Mouse (Mus musculus): ENCODE data around the gene Ewsr1. TPM values are rescaled to one million over a fixed set of nuclear protein-coding genes. Genes with fewer than 3 reads are reported as not detected.

Ewsr1 gene
- polyA plus RNA-seq, 1 experiment from 2014 or later, result 463 TPM

DNA sequence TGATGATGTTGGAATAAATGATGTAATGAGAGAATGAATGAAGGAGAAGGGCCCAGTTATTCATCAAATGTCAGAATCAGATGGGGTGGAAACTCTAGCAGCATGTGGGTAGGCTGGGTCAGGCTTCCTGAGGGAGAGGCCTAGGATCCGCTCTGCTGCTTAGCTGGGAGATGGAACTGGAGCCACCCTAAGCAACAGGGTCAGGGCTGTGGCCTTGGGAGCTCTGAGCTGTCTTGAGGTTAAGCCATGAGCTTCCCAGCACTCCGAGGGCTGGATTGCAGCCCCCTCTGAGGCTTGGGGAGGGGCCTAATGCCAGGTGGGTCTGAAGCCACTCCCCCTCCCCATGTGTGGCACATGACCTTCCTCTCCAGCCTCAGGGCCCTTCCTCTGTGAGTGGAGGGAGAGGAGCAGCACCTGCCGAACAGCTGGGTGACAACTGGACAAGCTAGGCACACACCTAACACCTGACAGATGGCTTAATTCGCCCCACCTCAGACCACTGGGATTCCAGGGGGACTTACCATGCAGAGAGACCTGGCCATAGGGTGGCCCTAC is 31.1 kb upstream of the Ewsr1 start:
- Histone ChIP-seq H3K36me3 (ENCODE audit: control insufficient read depth, insufficient read depth) (no peaks in the 10 kb centered on the region), H3K4me1 (ENCODE audit: control insufficient read depth, insufficient read depth, low read length) (no peaks in the 10 kb centered on the region), H3K27me3 (ENCODE audit: control insufficient read depth, insufficient read depth, low read length) (no peaks in the 10 kb centered on the region), H3K4me3 (ENCODE audit: low read length) (no peak overlapping the region), H3K9ac (ENCODE audit: low read length) (no peak overlapping the region), H3K4me2 (ENCODE audit: low read depth, low read length) (no peak overlapping the region), H3K9me3 (replicated peaks; ENCODE audit: control insufficient read depth, low read length) (no peaks in the 10 kb centered on the region), H3K27ac (ENCODE audit: low read length) (no peak overlapping the region)
- no peak for ATAC-seq (replicated peaks; ENCODE audit: extremely low read depth, insufficient read depth, low FRiP score)
- 70% methylated on average over 4 of the region's 4 CpGs for WGBS

DNA sequence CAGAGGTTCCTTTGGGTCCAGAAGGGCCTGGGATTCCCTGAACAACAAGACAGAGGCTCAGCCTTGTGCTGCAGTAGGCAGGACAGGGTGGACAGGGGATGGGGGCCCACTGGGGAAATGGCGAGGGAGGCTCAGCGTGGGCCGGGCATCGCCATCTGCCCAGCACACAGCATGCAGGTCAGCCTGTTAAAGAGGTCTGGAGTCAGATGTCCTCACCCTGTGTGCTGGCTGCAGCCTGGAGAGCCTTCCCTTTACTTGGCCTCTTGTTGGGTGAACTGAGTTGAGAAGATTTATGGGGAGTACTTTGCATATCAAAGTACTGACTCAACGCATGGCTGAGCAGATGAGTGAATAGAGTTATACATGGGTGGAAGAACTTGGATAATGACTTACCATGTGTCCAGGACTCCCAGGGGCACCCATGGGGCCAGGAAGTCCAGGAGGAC is 30.0 kb upstream of the Ewsr1 start:
- Histone ChIP-seq H3K27ac (ENCODE audit: low read length) (no peak overlapping the region), H3K36me3 (ENCODE audit: control insufficient read depth, insufficient read depth) (no peaks in the 10 kb centered on the region), H3K9me3 (replicated peaks; ENCODE audit: control insufficient read depth, low read length) (no peaks in the 10 kb centered on the region), H3K4me2 (ENCODE audit: low read depth, low read length) (no peak overlapping the region), H3K4me1 (ENCODE audit: control insufficient read depth, insufficient read depth, low read length) (no peaks in the 10 kb centered on the region), H3K4me3 (ENCODE audit: low read length) (no peak overlapping the region), H3K27me3 (ENCODE audit: control insufficient read depth, insufficient read depth, low read length) (no peaks in the 10 kb centered on the region), H3K9ac (ENCODE audit: low read length) (no peak overlapping the region)
- 59% methylated on average over 5 of the region's 5 CpGs for WGBS
- no peak for ATAC-seq (replicated peaks; ENCODE audit: extremely low read depth, insufficient read depth, low FRiP score)

DNA sequence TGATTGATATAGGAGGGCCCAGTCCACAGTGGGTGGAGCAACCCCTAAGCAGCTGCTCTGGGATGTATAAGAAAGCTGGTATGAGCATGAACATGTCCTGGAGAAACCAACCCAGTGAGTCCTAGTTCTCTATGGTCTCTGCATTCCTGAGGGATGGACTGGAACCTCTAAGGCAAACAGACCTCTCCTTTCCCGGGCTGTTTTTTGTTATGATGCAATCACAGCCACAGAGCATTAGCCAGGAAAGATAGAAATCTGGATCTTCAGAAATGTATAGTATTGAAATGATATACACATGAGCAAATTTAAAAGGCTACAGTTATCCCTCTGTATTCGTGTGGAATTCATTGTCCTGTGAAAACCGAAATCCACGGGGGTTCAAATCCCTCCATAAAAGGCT is 26.6 kb upstream of the Ewsr1 start:
- no peaks in the 10 kb centered on the region for H3K9me3 ChIP-seq (replicated peaks; ENCODE audit: control insufficient read depth, low read length)
- WGBS, result 86% methylated on average over 4 of the region's 4 CpGs
- H3K4me2 ChIP-seq (ENCODE audit: low read depth, low read length), result no peak overlapping the region
- no peak overlapping the region for H3K9ac ChIP-seq (ENCODE audit: low read length)
- H3K27ac ChIP-seq (ENCODE audit: low read length), result no peak overlapping the region
- no peak for ATAC-seq (replicated peaks; ENCODE audit: extremely low read depth, insufficient read depth, low FRiP score)
- H3K36me3 ChIP-seq (ENCODE audit: control insufficient read depth, insufficient read depth), result no peaks in the 10 kb centered on the region
- no peak overlapping the region for H3K4me3 ChIP-seq (ENCODE audit: low read length)
- H3K4me1 ChIP-seq (ENCODE audit: control insufficient read depth, insufficient read depth, low read length), result no peaks in the 10 kb centered on the region
- H3K27me3 ChIP-seq (ENCODE audit: control insufficient read depth, insufficient read depth, low read length), result no peaks in the 10 kb centered on the region

DNA sequence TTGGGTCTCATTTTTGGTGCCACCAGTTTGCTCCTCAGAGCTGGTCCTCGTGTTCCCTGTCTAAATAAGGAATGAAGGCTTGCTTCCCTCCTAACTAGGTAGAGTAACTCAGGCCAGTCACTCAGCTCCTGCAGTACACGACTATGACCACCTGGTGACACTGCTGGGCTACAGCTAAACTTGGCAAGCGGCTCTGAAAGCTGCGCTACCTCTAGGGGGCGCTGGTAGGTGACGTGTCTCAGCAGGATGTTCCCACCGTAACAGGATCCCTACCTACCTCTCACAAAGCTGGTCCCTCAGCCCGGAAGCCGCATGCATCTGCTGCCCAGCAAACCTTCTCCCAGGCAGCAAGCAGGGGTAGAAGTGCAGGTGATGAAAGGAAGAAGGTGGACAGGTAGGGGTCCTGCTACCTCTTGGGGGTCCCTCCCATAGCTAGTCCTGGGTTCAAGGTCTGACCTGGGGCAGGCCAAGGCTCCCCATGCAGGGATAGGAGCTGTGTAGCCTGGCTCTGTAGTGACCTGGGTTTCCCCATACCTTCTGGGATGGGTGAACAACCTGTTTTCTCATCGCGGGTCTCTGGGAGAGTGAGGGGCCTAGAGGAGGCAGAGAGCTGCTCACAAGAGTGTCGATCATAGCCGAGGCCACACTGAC is 16.0 kb upstream of the Ewsr1 start:
- Histone ChIP-seq H3K36me3 (ENCODE audit: control insufficient read depth, insufficient read depth) (no peaks in the 10 kb centered on the region), H3K9ac (ENCODE audit: low read length) (no peak overlapping the region), H3K4me2 (ENCODE audit: low read depth, low read length) (no peak overlapping the region), H3K9me3 (replicated peaks; ENCODE audit: control insufficient read depth, low read length) (no peaks in the 10 kb centered on the region), H3K4me1 (ENCODE audit: control insufficient read depth, insufficient read depth, low read length) (peaks cover 9% of the 10 kb centered on the region), H3K4me3 (ENCODE audit: low read length) (no peak overlapping the region), H3K27ac (ENCODE audit: low read length) (no peak overlapping the region), H3K27me3 (ENCODE audit: control insufficient read depth, insufficient read depth, low read length) (no peaks in the 10 kb centered on the region)
- 27% methylated on average over 13 of the region's 13 CpGs for whole genome bisulfite sequencing
- ATAC-seq (replicated peaks; ENCODE audit: extremely low read depth, insufficient read depth, low FRiP score), result peak; percentile 24; the same call in 1 of the 2 replicates

DNA sequence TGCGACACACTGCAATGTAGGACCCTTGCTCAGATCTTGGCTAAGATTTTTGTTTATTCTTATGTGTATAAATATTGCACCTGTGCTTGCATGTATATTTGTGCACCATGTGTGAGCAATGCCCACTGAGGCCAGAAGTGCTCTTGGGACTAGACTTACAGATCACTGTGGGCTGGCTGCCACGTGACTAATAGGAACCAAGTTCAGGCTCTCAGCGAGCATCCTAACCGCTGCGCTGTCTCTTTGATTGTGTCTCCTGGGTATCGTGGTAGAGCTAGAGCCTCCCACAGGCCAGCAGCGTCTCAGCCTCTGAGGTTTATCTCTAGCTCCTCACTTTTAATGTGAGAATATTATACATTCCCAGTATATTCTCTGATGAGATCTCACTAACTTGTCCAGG is 14.6 kb upstream of the Ewsr1 start:
- no peaks in the 10 kb centered on the region for H3K9me3 ChIP-seq (replicated peaks; ENCODE audit: control insufficient read depth, low read length)
- no peaks in the 10 kb centered on the region for H3K27me3 ChIP-seq (ENCODE audit: control insufficient read depth, insufficient read depth, low read length)
- H3K9ac ChIP-seq (ENCODE audit: low read length), result no peak overlapping the region
- WGBS, result 79% methylated on average over 7 of the region's 7 CpGs
- H3K36me3 ChIP-seq (ENCODE audit: control insufficient read depth, insufficient read depth), result no peaks in the 10 kb centered on the region
- H3K4me3 ChIP-seq (ENCODE audit: low read length), result no peak overlapping the region
- peaks cover 9% of the 10 kb centered on the region for H3K4me1 ChIP-seq (ENCODE audit: control insufficient read depth, insufficient read depth, low read length)
- no peak for ATAC-seq (replicated peaks; ENCODE audit: extremely low read depth, insufficient read depth, low FRiP score)
- H3K27ac ChIP-seq (ENCODE audit: low read length), result no peak overlapping the region
- H3K4me2 ChIP-seq (ENCODE audit: low read depth, low read length), result no peak overlapping the region

DNA sequence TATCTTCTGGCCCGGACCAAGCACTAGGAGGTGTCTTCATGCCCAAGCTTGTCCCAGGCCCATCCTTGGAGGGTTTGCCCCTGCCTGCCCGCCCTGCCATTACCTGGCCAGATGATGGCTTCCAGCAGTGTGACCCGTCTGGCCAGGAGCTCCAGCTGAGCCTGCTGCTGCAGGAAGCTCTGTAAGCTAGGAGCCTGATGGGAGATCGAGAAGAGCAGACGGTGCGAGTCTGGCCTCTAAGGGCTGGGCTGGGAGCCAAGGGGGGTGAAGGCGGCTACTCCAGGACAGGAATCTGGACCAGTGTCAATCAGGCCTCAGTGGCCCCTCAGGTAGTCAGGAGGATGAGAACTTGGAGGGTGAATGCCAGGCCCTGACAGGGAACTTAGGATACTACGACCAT is 10.4 kb upstream of the Ewsr1 start:
- 0 out of 2 replicates have a peak, but pooled peaks have one; percentile 39 for ATAC-seq (replicated peaks; ENCODE audit: extremely low read depth, insufficient read depth, low FRiP score)
- H3K4me2 ChIP-seq (ENCODE audit: low read depth, low read length), result no peak overlapping the region
- peaks cover 5% of the 10 kb centered on the region for H3K36me3 ChIP-seq (ENCODE audit: control insufficient read depth, insufficient read depth)
- H3K4me1 ChIP-seq (ENCODE audit: control insufficient read depth, insufficient read depth, low read length), result peaks cover 9% of the 10 kb centered on the region
- no peaks in the 10 kb centered on the region for H3K9me3 ChIP-seq (replicated peaks; ENCODE audit: control insufficient read depth, low read length)
- WGBS, result 51% methylated on average over 8 of the region's 8 CpGs
- no peak overlapping the region for H3K9ac ChIP-seq (ENCODE audit: low read length)
- H3K27me3 ChIP-seq (ENCODE audit: control insufficient read depth, insufficient read depth, low read length), result no peaks in the 10 kb centered on the region
- no peak overlapping the region for H3K4me3 ChIP-seq (ENCODE audit: low read length)
- no peak overlapping the region for H3K27ac ChIP-seq (ENCODE audit: low read length)

DNA sequence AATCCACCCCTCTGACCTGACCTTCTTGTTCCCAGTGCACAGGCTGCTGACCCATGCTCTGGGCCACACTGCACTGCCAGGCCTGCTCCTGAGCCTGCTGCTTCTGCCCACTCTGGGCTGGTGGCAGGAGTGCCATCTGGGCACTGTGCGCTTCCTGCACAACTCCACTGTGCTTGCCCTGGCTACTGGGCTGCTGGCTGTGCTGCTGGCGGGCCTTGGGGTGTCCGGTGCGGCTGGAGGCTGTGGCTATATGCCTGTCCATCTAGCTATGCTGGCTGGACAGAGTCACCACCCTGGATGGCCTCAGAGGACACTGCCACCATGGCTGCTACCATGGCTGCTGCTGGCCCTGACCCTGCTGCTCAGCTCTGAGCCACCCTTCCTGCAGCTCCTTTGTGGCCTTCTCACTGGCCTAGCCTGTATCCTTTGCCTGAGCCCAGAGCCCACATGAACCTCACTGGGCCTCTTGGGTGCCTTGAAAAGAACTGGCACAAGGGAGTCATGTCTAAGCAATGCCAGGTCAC is 5.0 kb upstream of the Ewsr1 start:
- WGBS, result 91% methylated on average over 4 of the region's 4 CpGs
- Histone ChIP-seq H3K9me3 (replicated peaks; ENCODE audit: control insufficient read depth, low read length) (no peaks in the 10 kb centered on the region), H3K4me1 (ENCODE audit: control insufficient read depth, insufficient read depth, low read length) (peaks cover 10% of the 10 kb centered on the region), H3K36me3 (ENCODE audit: control insufficient read depth, insufficient read depth) (peaks cover 16% of the 10 kb centered on the region), H3K27me3 (ENCODE audit: control insufficient read depth, insufficient read depth, low read length) (no peaks in the 10 kb centered on the region), H3K4me2 (ENCODE audit: low read depth, low read length) (no peak overlapping the region), H3K9ac (ENCODE audit: low read length) (no peak overlapping the region), H3K27ac (ENCODE audit: low read length) (no peak overlapping the region), H3K4me3 (ENCODE audit: low read length) (no peak overlapping the region)
- ATAC-seq (replicated peaks; ENCODE audit: extremely low read depth, insufficient read depth, low FRiP score), result no peak

DNA sequence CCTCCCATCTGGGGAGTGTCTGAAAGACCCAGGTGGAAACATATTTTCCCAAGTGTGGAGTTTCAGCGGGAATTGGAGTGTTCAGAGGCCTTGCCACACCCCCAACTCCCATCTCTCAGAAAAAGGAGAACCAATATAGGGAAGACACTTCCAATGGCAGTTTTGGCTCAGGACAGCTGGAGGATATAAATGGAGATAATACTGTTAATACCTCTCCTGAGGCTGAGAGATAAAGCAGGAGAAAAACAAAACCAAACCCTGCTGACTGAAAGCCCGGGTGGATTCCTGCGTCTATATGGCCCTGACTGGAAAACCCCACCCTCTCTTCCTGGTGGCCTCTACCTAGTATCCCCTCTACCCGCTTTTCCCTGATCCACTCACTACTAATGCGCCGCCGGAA is 3.3 kb upstream of the Ewsr1 start:
- Histone ChIP-seq H3K9me3 (replicated peaks; ENCODE audit: control insufficient read depth, low read length) (no peaks in the 10 kb centered on the region), H3K36me3 (ENCODE audit: control insufficient read depth, insufficient read depth) (peaks cover 16% of the 10 kb centered on the region), H3K4me3 (ENCODE audit: low read length) (no peak overlapping the region), H3K4me2 (ENCODE audit: low read depth, low read length) (no peak overlapping the region), H3K9ac (ENCODE audit: low read length) (no peak overlapping the region), H3K27me3 (ENCODE audit: control insufficient read depth, insufficient read depth, low read length) (no peaks in the 10 kb centered on the region), H3K4me1 (ENCODE audit: control insufficient read depth, insufficient read depth, low read length) (peaks cover 13% of the 10 kb centered on the region), H3K27ac (ENCODE audit: low read length) (no peak overlapping the region)
- no peak for ATAC-seq (replicated peaks; ENCODE audit: extremely low read depth, insufficient read depth, low FRiP score)
- WGBS, result 81% methylated on average over 7 of the region's 7 CpGs

DNA sequence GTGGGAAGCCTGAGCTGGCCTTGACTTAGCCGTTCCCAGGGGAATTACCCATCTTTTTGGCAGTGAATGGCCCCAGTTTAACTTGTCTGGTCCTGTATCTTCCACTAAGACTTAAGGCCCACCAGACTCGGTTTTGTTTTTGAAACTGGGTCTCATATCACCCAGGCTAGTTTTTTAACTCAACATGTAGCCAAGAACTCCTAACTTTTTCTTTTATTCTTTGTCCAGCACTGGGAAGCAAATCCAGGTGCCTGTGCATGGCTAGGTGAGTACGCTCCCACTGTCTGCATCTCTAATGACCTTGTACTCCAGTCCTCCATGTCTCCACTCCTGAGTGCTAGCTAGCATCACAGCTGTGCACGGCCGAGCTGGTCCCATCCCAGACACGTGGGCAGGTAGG is 2.6 kb upstream of the Ewsr1 start:
- 85% methylated on average over 6 of the region's 6 CpGs for WGBS
- Histone ChIP-seq H3K9me3 (replicated peaks; ENCODE audit: control insufficient read depth, low read length) (no peaks in the 10 kb centered on the region), H3K4me1 (ENCODE audit: control insufficient read depth, insufficient read depth, low read length) (peaks cover 20% of the 10 kb centered on the region), H3K27ac (ENCODE audit: low read length) (no peak overlapping the region), H3K36me3 (ENCODE audit: control insufficient read depth, insufficient read depth) (peaks cover 16% of the 10 kb centered on the region), H3K4me2 (ENCODE audit: low read depth, low read length) (no peak overlapping the region), H3K9ac (ENCODE audit: low read length) (no peak overlapping the region), H3K27me3 (ENCODE audit: control insufficient read depth, insufficient read depth, low read length) (no peaks in the 10 kb centered on the region), H3K4me3 (ENCODE audit: low read length) (no peak overlapping the region)
- ATAC-seq (replicated peaks; ENCODE audit: extremely low read depth, insufficient read depth, low FRiP score), result no peak
